Mouse (Mus musculus): ENCODE data around the gene Cul4a. TPM values are rescaled to one million over a fixed set of nuclear protein-coding genes. Genes with fewer than 3 reads are reported as not detected.
A peak's percentile ranks its signal among the peaks of the same experiment; 100 is the strongest.

Gene Cul4a
- total and polyA plus RNA-seq, 2 experiments: 42.4 to 95.0 TPM

GRCm38 (mm10) chr8:13156327-13157097 lies 51.1 kb downstream of the Cul4a start:
- Histone ChIP-seq H3K36me3 (ENCODE audit: control insufficient read depth, insufficient read depth, low read length) (no peaks in the 10 kb centered on the region), H3K4me1 (ENCODE audit: control insufficient read depth, insufficient read depth, low read length) (peaks cover 8% of the 10 kb centered on the region; the same call in 1 of the 2 replicates), H3K9ac (ENCODE audit: low read depth, low read length) (no peak overlapping the region), H3K27ac (replicated peaks; ENCODE audit: insufficient read depth, low read depth, low read length) (no peak overlapping the region), H3K4me3 (ENCODE audit: insufficient read depth, low read depth, low read length) (no peak overlapping the region), H3K27me3 (ENCODE audit: control insufficient read depth, insufficient read depth, low read length) (no peaks in the 10 kb centered on the region), H3K79me2 (ENCODE audit: control insufficient read depth, insufficient read depth, low read length) (peaks cover 9% of the 10 kb centered on the region; the same call in 1 of the 2 replicates)
- DNase-seq (ENCODE audit: extremely low read depth, low read depth, low spot score): no peak
- WGBS: 85% methylated on average over 12 of the region's 12 CpGs
- TF ChIP-seq CTCF (IDR thresholded peaks at IDR 0.05; ENCODE audit: low read depth, low read length) (no peak), POLR2A (IDR thresholded peaks at IDR 0.05; ENCODE audit: extremely low read depth, insufficient read depth, low read length) (no peak)

GRCm38 (mm10) chr8:13158718-13159376 lies 53.4 kb downstream of the Cul4a start, which contains the start of gene Lamp1:
Lamp1 (plus strand) TSS chr8:13159161.
- Histone ChIP-seq H3K27ac (replicated peaks; ENCODE audit: insufficient read depth, low read depth, low read length) (peak within 1 kb of the TSS; percentile 78), H3K27me3 (ENCODE audit: control insufficient read depth, insufficient read depth, low read length) (no peaks in the 10 kb centered on the region), H3K36me3 (ENCODE audit: control insufficient read depth, insufficient read depth, low read length) (no peaks in the 10 kb centered on the region), H3K4me3 (ENCODE audit: insufficient read depth, low read depth, low read length) (peak within 1 kb of the TSS; percentile 98), H3K4me1 (ENCODE audit: control insufficient read depth, insufficient read depth, low read length) (peaks cover 23% of the 10 kb centered on the region), H3K9ac (ENCODE audit: low read depth, low read length) (peak within 1 kb of the TSS; percentile 95), H3K79me2 (ENCODE audit: control insufficient read depth, insufficient read depth, low read length) (peaks cover 20% of the 10 kb centered on the region; the same call in 1 of the 2 replicates)
- TF ChIP-seq POLR2A (IDR thresholded peaks at IDR 0.05; ENCODE audit: extremely low read depth, insufficient read depth, low read length): peak; percentile 49; the same call in 1 of the 2 replicates
- no peak for TF ChIP-seq CTCF (IDR thresholded peaks at IDR 0.05; ENCODE audit: low read depth, low read length)
- peak; percentile 82 for DNase-seq (ENCODE audit: extremely low read depth, low read depth, low spot score)
- under 1% methylated on average over 40 of the region's 50 CpGs for WGBS

GRCm38 (mm10) chr8:13159377-13159881 lies 54.0 kb downstream of the Cul4a start:
- TF ChIP-seq POLR2A (IDR thresholded peaks at IDR 0.05; ENCODE audit: extremely low read depth, insufficient read depth, low read length) (no peak), CTCF (IDR thresholded peaks at IDR 0.05; ENCODE audit: low read depth, low read length) (no peak)
- no peaks in the 10 kb centered on the region for H3K36me3 ChIP-seq (ENCODE audit: control insufficient read depth, insufficient read depth, low read length)
- peak overlapping the region; percentile 98 for H3K4me3 ChIP-seq (ENCODE audit: insufficient read depth, low read depth, low read length)
- no peak for DNase-seq (ENCODE audit: extremely low read depth, low read depth, low spot score)
- peaks cover 28% of the 10 kb centered on the region for H3K4me1 ChIP-seq (ENCODE audit: control insufficient read depth, insufficient read depth, low read length)
- H3K27me3 ChIP-seq (ENCODE audit: control insufficient read depth, insufficient read depth, low read length): no peaks in the 10 kb centered on the region
- H3K9ac ChIP-seq (ENCODE audit: low read depth, low read length): peak overlapping the region; percentile 95
- peak overlapping the region; percentile 78 for H3K27ac ChIP-seq (replicated peaks; ENCODE audit: insufficient read depth, low read depth, low read length)
- 1% methylated on average over 47 of the region's 49 CpGs for WGBS
- H3K79me2 ChIP-seq (ENCODE audit: control insufficient read depth, insufficient read depth, low read length): peaks cover 25% of the 10 kb centered on the region; the same call in 1 of the 2 replicates

GRCm38 (mm10) chr8:13160691-13161090 lies 55.3 kb downstream of the Cul4a start:
- Histone ChIP-seq H3K9ac (ENCODE audit: low read depth, low read length) (no peak overlapping the region), H3K36me3 (ENCODE audit: control insufficient read depth, insufficient read depth, low read length) (no peaks in the 10 kb centered on the region; the same call in 1 of the 2 replicates), H3K79me2 (ENCODE audit: control insufficient read depth, insufficient read depth, low read length) (peaks cover 35% of the 10 kb centered on the region), H3K4me1 (ENCODE audit: control insufficient read depth, insufficient read depth, low read length) (peaks cover 28% of the 10 kb centered on the region), H3K27me3 (ENCODE audit: control insufficient read depth, insufficient read depth, low read length) (no peaks in the 10 kb centered on the region), H3K27ac (replicated peaks; ENCODE audit: insufficient read depth, low read depth, low read length) (peak overlapping the region; percentile 78), H3K4me3 (ENCODE audit: insufficient read depth, low read depth, low read length) (peak overlapping the region; percentile 98; the same call in 1 of the 2 replicates)
- DNase-seq (ENCODE audit: extremely low read depth, low read depth, low spot score): peak; percentile 76
- TF ChIP-seq POLR2A (IDR thresholded peaks at IDR 0.05; ENCODE audit: extremely low read depth, insufficient read depth, low read length): no peak
- WGBS: 42% methylated on average over 3 of the region's 3 CpGs

GRCm38 (mm10) chr8:13162098-13162497 lies 56.7 kb downstream of the Cul4a start:
- TF ChIP-seq CTCF (IDR thresholded peaks at IDR 0.05; ENCODE audit: low read depth, low read length) (no peak), POLR2A (IDR thresholded peaks at IDR 0.05; ENCODE audit: extremely low read depth, insufficient read depth, low read length) (no peak)
- peak overlapping the region; percentile 47 for H3K27ac ChIP-seq (replicated peaks; ENCODE audit: insufficient read depth, low read depth, low read length)
- H3K4me3 ChIP-seq (ENCODE audit: insufficient read depth, low read depth, low read length): no peak overlapping the region
- DNase-seq (ENCODE audit: extremely low read depth, low read depth, low spot score): peak; percentile 57
- H3K27me3 ChIP-seq (ENCODE audit: control insufficient read depth, insufficient read depth, low read length): no peaks in the 10 kb centered on the region
- peaks cover 11% of the 10 kb centered on the region for H3K36me3 ChIP-seq (ENCODE audit: control insufficient read depth, insufficient read depth, low read length)
- 10% methylated on average over 6 of the region's 6 CpGs for WGBS
- no peak overlapping the region for H3K9ac ChIP-seq (ENCODE audit: low read depth, low read length)
- H3K4me1 ChIP-seq (ENCODE audit: control insufficient read depth, insufficient read depth, low read length): peaks cover 28% of the 10 kb centered on the region
- peaks cover 37% of the 10 kb centered on the region for H3K79me2 ChIP-seq (ENCODE audit: control insufficient read depth, insufficient read depth, low read length)
